Mouse (Mus musculus) olfactory bulb, adult 2 months (tissue): Measurements from ENCODE around the gene Chrna4.

Experiments
- CTCF ChIP-seq: fragments of 200-500 bp; IDR thresholded peaks from 2 replicates; pipeline ENCODE4 v1.5.1; 2012; ENCODE audit warnings: low read depth, mild to moderate bottlenecking, low read length, moderate library complexity; ENCODE audit not compliant: insufficient read depth
- POLR2A ChIP-seq: fragments of 200-500 bp; IDR thresholded peaks from 2 replicates; pipeline ENCODE4 v1.6.1; 2012; ENCODE audit warnings: mild to moderate bottlenecking, low read depth, low read length, moderate library complexity; ENCODE audit not compliant: insufficient read depth

DNA sequence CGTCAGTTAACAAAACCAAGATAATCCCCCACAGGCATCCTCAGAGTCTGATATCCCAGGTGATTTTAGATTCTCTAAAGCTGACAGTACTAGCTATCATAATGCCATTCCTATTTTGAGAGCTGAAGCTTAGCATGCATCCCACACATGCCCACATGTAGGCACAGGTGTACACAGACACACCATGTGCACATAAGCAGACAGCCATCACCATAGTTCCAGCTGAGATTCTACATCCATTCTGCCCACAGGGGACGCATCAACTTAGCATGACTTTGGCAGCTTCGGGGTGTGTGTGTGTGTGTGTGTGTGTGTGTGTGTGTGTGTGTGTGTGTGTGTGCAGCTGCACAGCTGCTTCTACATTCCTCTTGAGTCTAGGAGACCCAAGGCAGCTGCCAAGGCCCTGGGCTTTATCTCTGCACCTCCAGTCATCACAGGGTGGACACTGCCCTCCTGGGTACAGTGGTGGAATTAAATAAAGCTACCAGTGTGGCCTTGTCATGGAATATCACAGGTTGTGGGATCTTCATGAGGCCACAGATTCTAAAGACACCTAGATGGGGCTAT, 54.9 kb downstream of the Chrna4 start:
- TF ChIP-seq POLR2A (no peak), CTCF (no peak)
